Mouse (Mus musculus) midbrain, embryonic 11.5 days (tissue): Measurements from ENCODE around the gene Rab17. TPM values are rescaled to one million over a fixed set of nuclear protein-coding genes. Genes with fewer than 3 reads are reported as not detected.

Experiments used
- ATAC-seq: fragments of 200-750 bp; cut with Nextera tagmentation; 2 replicates; pipeline ENCODE4 v1.8.0; 2017; ENCODE audit warnings: moderate TSS enrichment, moderate library complexity; ENCODE audit not compliant: low FRiP score
- DNase-seq: peaks from one replicate; pipeline ENCODE4 v3.0.0; 2015; ENCODE audit warnings: low spot score; ENCODE audit errors: missing footprints
- H3K27ac ChIP-seq: fragments of 300-500 bp; sonication (generic); 2 replicates; pipeline ENCODE4 v1.5.1; 2014; ENCODE audit warnings: low read depth, low read length
- H3K27me3 ChIP-seq: fragments of 300-500 bp; sonication (generic); 2 replicates; pipeline ENCODE4 v1.6.1; 2014; ENCODE audit warnings: mild to moderate bottlenecking, low read length, moderate library complexity, mixed read lengths; ENCODE audit not compliant: control insufficient read depth, insufficient read depth
- H3K36me3 ChIP-seq: fragments of 300-500 bp; sonication (generic); 2 replicates; pipeline ENCODE4 v1.6.1; 2014; ENCODE audit warnings: mild to moderate bottlenecking, low read length, moderate library complexity, mixed read lengths; ENCODE audit not compliant: control insufficient read depth, insufficient read depth
- H3K4me1 ChIP-seq: fragments of 300-500 bp; sonication (generic); 2 replicates; pipeline ENCODE4 v1.6.1; 2014; ENCODE audit warnings: low read length; ENCODE audit not compliant: control insufficient read depth, insufficient read depth
- H3K4me2 ChIP-seq: fragments of 300-500 bp; sonication (generic); 2 replicates; pipeline ENCODE4 v1.6.1; 2014; ENCODE audit warnings: mild to moderate bottlenecking, moderate library complexity
- H3K4me3 ChIP-seq: fragments of 300-500 bp; sonication (generic); 2 replicates; pipeline ENCODE4 v1.5.1; 2014; ENCODE audit warnings: low read depth, low read length
- H3K9ac ChIP-seq: fragments of 300-500 bp; sonication (generic); 2 replicates; pipeline ENCODE4 v1.6.1; 2014; ENCODE audit warnings: low read length
- H3K9me3 ChIP-seq: fragments of 300-500 bp; sonication (generic); 2 replicates; pipeline ENCODE4 v1.6.1; 2016; ENCODE audit warnings: low read length; ENCODE audit not compliant: control insufficient read depth
- WGBS: fragments of 180-500 bp; shearing (Covaris S2); extraction: QIAGEN DNeasy Blood & Tissue Kit; methylation state at CpG from one replicate; pipeline ENCODE4 v1.1.7; 2014; 5-methylcytosine and 5-hydroxymethylcytosine counted together
- polyA plus RNA-seq: library from polyadenylated mRNA; unstranded; fragments of >200 nt; fragmentation: Nextera tagmentation; extraction: Ambion mirVana; gene quantifications from 2 replicates; pipeline ENCODE4 v1.2.1, GENCODE M21; 2014

The Rab17 gene
- polyA plus RNA-seq, 1 experiment from 2014 or later, result not detected

DNA sequence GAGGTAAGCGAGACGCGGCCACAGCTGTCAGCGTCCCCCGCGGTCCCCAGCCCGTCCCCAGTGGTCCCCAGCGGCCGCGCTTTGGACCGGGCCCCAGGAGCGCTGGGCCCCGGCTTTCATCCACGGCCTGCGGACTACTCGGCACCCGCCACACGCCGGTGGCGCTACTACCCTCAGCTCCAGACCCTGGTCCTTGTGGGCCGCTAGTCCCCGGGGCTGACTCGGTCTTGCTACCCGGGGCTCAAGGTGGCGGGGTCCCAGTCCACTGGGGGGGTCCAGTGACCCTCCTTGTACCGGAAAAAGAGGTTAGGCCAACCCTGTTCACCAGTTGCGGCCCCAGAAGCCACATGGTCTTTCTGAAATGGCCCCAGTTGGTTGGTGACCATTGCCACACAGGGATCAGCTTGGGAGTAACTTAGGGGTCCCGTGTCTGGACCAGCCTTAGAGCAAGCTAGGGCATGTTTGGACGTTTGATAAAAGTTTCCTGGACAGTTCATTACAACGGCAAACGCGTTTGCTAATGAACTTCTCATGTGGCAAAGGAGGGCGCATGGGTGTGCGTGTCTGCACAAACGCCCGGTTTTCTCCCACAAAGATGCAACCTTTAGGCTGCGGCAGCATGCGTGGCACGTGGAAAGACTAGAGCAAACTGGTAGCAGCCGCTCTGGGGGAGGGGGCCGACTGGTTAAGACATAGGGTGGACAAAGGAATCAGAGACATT is 29.6 kb upstream of the Rab17 start:
- Histone ChIP-seq H3K4me2 (peak overlapping the region; percentile 97), H3K4me3 (peak overlapping the region; percentile 69), H3K27ac (no peak overlapping the region), H3K4me1 (peaks cover 8% of the 10 kb centered on the region), H3K36me3 (no peaks in the 10 kb centered on the region), H3K9ac (peak overlapping the region; percentile 84), H3K27me3 (no peaks in the 10 kb centered on the region; the same call in 1 of the 2 replicates), H3K9me3 (no peaks in the 10 kb centered on the region)
- ATAC-seq (peak; percentile 73), DNase-seq (peak; percentile 95)
- 1% methylated on average over 41 of the region's 41 CpGs for WGBS

DNA sequence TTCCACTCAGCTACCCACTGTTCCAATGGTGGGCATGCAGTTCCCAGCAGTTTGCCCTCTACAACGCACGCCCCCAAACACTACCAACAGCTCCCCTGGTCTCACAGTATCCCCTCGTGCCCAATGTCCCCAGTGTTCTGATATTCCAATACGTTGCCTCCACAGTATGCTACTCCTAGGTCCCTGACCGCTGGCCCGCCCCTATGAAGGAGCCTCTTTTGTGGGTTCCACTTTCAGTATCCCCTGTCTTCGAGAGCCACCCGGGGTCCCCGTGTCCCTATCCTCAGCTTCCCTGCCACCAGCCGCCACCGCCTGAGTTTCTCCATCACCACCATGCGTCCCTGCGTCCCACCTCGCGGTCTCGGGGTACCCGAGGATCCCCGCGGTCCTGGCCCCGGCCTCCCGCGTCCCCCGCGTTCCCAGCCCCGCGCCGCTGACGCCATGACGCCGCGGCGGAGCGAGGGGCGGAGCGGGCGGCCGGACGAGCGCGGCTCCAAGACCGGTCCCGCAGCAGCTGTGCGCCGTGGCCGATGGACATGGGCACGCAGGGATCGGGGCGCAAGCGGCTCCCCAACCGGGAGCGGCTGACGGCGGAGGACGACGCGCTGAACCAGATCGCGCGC is 28.9 kb upstream of the Rab17 start, which contains the start of gene Lrrfip1:
TSS of gene Lrrfip1 (plus strand) at position 470 of the 623 bp plus-strand sequence.
- ATAC-seq, result peak; percentile 80
- peaks cover 8% of the 10 kb centered on the region for H3K4me1 ChIP-seq
- H3K4me2 ChIP-seq, result peak within 1 kb of the TSS; percentile 97
- no peaks in the 10 kb centered on the region; the same call in 1 of the 2 replicates for H3K27me3 ChIP-seq
- no peaks in the 10 kb centered on the region for H3K36me3 ChIP-seq
- WGBS, result 2% methylated on average over 58 of the region's 59 CpGs
- H3K9me3 ChIP-seq, result no peaks in the 10 kb centered on the region
- H3K4me3 ChIP-seq, result peak within 1 kb of the TSS; percentile 69
- no peak within 1 kb of the TSS for H3K27ac ChIP-seq
- peak within 1 kb of the TSS; percentile 84 for H3K9ac ChIP-seq
- peak; percentile 94 for DNase-seq

DNA sequence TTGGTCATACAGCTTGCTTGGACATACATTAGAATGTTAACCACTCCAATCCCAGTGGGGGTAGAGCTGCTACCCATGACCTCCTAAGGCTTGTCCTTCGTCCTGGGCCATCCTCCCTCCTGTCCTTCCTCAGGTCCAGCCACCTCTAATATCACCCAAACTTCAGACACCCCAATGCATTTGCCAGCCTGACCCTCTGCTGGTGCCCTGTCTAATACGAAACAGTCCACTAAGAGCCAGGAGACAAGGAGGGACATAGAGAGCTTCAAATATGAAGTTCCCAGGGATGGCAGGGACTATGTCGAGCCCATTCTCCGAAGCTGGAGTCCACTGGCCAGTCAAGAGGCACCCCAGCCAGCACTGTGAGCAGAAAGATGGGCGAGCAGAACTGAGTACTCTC is 28.2 kb upstream of the Rab17 start:
- H3K36me3 ChIP-seq, result no peaks in the 10 kb centered on the region
- H3K4me1 ChIP-seq, result peaks cover 8% of the 10 kb centered on the region
- H3K9ac ChIP-seq, result no peak overlapping the region
- H3K27me3 ChIP-seq, result no peaks in the 10 kb centered on the region; the same call in 1 of the 2 replicates
- ATAC-seq (no peak), DNase-seq (peak; percentile 85)
- H3K4me2 ChIP-seq, result peak overlapping the region; percentile 97; the same call in 1 of the 2 replicates
- H3K27ac ChIP-seq, result no peak overlapping the region
- H3K4me3 ChIP-seq, result no peak overlapping the region
- WGBS, result 84% methylated on average over 5 of the region's 5 CpGs
- no peaks in the 10 kb centered on the region for H3K9me3 ChIP-seq

DNA sequence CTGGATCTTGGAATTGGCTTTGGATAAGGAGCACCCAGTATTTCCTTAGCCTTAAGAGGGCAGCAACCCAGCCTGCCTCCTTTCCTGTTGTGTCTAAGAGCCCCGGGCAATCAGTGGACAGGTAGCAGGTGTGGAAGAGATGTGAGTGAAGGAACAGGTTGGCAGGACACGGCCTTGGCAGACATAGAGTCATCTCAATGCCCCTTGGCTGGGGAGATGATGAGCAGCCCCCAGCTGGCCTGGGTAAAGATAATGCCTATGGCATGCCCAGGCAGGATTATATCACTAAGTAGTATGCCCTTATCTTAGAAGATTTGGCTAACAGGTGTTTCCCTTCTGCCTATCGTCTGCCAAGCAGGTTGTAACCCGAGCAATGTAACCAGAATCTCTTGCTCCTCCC is 27.7 kb upstream of the Rab17 start:
- H3K27me3 ChIP-seq, result no peaks in the 10 kb centered on the region; the same call in 1 of the 2 replicates
- H3K4me1 ChIP-seq, result peaks cover 8% of the 10 kb centered on the region
- H3K4me3 ChIP-seq, result no peak overlapping the region
- no peak overlapping the region for H3K9ac ChIP-seq
- H3K36me3 ChIP-seq, result no peaks in the 10 kb centered on the region
- H3K27ac ChIP-seq, result no peak overlapping the region
- DNase-seq, result peak; percentile 62
- WGBS, result 73% methylated on average over 4 of the region's 4 CpGs
- H3K4me2 ChIP-seq, result no peak overlapping the region
- H3K9me3 ChIP-seq, result no peaks in the 10 kb centered on the region
- ATAC-seq, result no peak

DNA sequence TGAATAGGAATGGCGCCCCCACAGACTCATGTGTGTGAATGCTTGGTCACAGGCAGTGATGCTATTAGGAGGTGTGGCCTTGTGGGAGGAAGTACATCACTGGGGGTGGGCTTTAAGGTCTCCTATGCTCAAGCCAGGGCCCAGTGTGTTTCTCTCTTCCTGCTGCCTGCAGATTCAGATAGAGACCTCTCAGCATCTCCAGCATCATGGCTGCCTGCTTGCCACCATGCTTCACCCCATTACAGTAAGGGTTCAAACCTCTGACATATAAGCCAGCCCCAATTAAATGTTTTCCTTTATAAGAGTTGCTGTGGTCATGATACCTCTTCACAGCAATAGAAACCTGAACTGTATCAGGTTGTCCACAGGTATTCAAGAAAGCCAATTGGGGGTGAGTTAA is 26.5 kb upstream of the Rab17 start:
- H3K4me3 ChIP-seq, result no peak overlapping the region
- ATAC-seq, result no peak
- 82% methylated on average over 1 of the region's 1 CpGs for WGBS

DNA sequence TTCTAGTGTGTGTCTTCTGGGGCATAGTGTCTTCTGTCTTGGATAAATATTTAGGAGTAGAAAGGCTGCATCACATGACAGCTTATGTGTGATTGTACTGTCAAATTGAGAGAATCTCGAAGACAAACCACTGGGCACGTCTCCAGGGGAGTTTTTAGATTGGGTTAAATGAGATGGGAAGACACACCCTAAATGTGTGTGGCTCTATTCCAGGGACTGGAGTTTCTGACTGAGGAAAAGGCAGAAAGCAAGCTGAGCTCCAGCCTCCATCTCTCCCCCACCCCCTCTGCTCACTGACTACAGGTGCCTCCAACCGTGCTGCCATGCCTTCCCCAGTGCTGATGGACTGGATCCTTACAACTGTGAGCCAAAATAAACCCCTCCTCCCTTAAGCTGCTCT is 11.9 kb upstream of the Rab17 start:
- Histone ChIP-seq H3K27ac (no peak overlapping the region), H3K4me1 (no peaks in the 10 kb centered on the region)
- 70% methylated on average over 3 of the region's 3 CpGs for WGBS

More for the DNA sequence above, 26.5 kb upstream of the Rab17 start:
- Histone ChIP-seq H3K27me3 (no peaks in the 10 kb centered on the region; the same call in 1 of the 2 replicates), H3K36me3 (no peaks in the 10 kb centered on the region), H3K9me3 (no peaks in the 10 kb centered on the region), H3K27ac (no peak overlapping the region), H3K9ac (no peak overlapping the region), H3K4me1 (peaks cover 8% of the 10 kb centered on the region), H3K4me2 (no peak overlapping the region)
- peak; percentile 70 for DNase-seq

DNA sequence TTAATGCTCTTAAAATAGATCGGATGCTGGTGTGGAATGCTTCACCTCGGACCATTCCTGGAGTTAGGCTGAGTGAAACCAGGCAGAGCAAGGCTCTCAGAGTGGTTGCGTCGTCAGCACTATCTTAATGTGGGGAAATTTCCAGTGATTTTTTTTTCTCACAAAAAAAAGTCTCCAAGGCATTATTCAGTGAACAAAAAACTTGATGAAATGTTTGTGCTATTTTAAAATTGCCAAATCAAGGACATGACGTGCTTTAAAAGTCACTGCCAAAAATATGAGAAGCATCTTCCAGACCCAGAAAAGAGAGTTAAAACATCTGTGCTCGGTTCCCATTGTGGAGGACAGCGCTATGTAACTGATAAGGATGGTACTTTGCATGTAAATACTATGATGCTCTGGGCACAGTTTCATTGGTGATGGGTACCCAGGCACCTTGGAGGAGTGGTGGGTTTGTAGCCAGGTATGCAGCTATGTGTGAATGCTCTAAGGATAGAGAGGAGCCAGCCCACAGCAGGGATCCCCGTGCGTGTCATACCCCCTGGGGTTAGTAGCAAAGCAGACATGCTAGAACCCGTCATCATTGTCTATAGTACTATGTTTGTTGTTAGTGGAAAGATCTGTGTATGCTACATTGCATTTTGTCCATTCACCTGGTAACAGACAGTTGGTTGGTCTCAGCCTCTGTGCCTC is 11.3 kb upstream of the Rab17 start:
- Histone ChIP-seq H3K27ac (no peak overlapping the region), H3K4me3 (no peak overlapping the region), H3K4me2 (no peak overlapping the region), H3K4me1 (peaks cover 4% of the 10 kb centered on the region), H3K36me3 (no peaks in the 10 kb centered on the region), H3K27me3 (no peaks in the 10 kb centered on the region), H3K9me3 (no peaks in the 10 kb centered on the region), H3K9ac (no peak overlapping the region)
- WGBS, result 86% methylated on average over 10 of the region's 10 CpGs
- ATAC-seq, result no peak
- DNase-seq, result peak; percentile 33

More for the DNA sequence above, 11.9 kb upstream of the Rab17 start:
- no peak for ATAC-seq
- DNase-seq, result peak; percentile 69
- Histone ChIP-seq H3K9ac (no peak overlapping the region), H3K36me3 (no peaks in the 10 kb centered on the region), H3K4me2 (no peak overlapping the region), H3K27me3 (no peaks in the 10 kb centered on the region), H3K9me3 (no peaks in the 10 kb centered on the region), H3K4me3 (no peak overlapping the region)

DNA sequence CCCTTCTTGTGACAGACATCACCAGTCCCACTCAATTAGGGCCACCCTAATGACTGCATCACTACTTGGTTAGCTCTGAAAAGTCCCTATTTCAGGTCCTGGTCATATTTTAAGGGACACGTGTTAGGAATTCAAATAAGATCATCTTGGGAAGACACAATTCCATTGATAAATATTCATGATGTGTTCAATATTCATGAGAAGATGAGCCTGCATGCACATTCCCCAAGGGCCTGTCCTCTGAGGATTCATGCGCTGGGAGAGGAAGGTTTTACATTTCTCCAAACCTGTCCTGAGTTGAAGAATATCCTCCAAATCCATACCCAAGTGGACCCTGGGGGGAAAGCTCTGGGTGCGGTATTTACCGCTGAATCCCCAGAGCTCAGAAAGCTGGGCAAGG is 6.5 kb upstream of the Rab17 start:
- ATAC-seq (no peak), DNase-seq (peak; percentile 87)
- Histone ChIP-seq H3K4me2 (no peak overlapping the region), H3K27ac (no peak overlapping the region), H3K36me3 (no peaks in the 10 kb centered on the region), H3K4me3 (no peak overlapping the region), H3K9me3 (no peaks in the 10 kb centered on the region), H3K4me1 (peaks cover 31% of the 10 kb centered on the region), H3K9ac (no peak overlapping the region), H3K27me3 (peaks cover 4% of the 10 kb centered on the region; the same call in 1 of the 2 replicates)
- 67% methylated on average over 4 of the region's 4 CpGs for WGBS
